Mouse (Mus musculus): ENCODE data around the gene Anxa4.

GRCm38 (mm10) chr6:86767465-86767864, 25.9 kb downstream of the Anxa4 start:
- TF ChIP-seq FLI1 (IDR thresholded peaks at IDR 0.05; ENCODE audit: low read length), result no peak
- no peak for TF ChIP-seq GATA1 (IDR thresholded peaks at IDR 0.05; ENCODE audit: borderline replicate concordance, low read length)

All from megakaryocyte, embryonic 14.5 days (primary cell).